Mouse (Mus musculus): Measurements from ENCODE around the gene Mapkapk2.

Mapkapk2 gene

DNA sequence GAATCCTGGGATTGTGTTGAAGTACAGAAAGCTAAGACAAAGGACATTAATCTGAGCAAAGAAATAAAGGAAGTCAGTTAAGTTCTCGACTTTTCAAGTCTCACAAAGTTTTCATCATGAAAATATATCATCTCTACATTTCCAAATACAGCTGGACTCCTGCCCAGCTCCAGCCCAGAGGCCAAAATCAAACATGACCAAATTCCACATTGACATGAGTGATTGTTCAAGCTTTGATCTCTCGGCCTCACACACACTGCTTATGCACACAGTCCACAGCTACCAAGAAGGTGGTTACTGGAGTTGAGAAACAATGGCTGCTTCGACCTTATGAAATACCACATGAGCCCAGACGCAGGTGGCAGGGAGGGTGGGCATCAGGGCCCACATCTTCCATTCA, 14.0 kb downstream of the Mapkapk2 start:
- no peak for DNase-seq (ENCODE audit: low read depth, low spot score)

DNA sequence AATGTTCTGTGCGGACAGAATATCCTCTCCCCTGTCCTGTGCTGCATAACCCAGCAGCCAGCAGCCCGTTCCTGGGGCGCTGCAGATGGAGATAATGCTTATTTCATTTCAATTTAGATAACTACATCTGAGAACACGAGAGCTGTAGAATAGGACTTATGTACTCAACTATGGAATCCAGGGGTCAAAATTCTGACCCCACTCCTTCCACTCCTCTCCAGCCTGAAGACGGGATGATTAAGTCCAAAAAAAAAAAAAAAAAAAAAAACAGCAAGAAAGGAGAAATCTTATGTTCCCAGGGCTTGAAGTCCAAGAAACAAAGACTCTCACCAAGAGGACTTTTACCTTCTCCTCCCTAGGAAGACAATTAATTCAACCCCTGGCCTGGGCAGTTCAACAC, 14.5 kb downstream of the Mapkapk2 start:
- DNase-seq (ENCODE audit: low read depth, low spot score), result no peak

DNA sequence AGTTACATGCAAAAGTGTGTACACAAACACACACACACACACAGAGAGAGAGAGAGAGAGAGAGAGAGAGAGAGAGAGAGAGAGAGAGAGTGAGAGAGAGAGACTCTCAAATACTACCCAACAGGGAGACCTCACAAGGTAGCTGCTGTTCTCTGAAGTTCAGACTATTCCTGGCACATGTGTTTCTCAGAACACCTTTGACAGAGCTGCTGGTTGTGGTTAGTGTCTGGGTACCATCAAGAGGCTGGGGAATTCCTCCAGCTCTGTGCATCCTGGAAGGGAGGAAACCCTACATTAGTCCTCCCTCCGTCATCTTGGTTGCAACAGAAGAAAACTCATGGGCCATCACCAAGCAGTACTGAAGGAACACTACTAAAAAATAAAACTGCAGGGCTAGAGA, 16.9 kb downstream of the Mapkapk2 start:
- no peak for DNase-seq (ENCODE audit: low read depth, low spot score)

DNA sequence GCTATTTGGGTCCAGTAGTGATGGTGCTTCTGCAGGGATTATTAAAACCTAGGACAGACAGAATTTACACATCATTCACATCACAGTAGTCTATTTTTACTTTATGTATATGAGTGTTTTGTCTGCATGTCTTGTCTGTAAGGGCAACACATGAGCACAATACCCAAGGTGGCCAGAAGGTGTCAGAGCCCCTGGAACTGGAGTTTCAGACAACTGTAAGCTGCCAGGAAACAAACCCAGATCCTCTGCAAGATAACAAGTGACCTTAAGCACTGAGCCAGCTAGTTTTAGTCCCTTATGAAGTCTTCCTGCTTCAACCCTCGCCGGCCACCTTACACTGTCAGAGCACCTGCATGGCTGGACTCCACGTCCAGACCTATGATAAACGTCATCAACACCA, 17.9 kb downstream of the Mapkapk2 start:
- no peak for DNase-seq (ENCODE audit: low read depth, low spot score)

DNA sequence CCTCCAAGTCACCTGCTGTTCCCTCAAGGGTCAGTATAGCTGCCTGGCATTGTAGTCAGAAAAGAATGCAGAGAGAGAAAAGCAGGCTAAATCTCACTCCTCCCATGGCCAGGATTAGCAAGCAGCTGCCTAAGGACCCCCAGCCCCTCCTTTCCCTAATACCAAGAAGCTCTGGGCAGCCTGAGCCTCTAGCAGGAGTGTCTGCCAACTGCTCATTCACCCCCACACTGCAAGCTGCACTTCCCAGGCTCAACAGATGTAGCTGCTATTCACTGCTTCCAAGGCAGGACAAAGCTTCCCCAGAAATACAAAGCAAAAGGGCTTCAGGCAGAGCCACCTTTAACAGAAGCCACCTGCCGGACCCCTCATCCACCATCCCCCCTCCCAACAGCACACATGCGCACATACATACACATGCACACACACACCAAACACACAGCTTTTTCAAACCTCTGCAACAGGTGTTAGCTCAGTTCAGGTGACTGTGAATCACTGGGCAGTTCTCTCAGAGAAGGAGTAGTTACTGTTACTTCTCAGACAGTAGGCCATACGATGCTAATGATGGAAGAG, 18.8 kb downstream of the Mapkapk2 start:
- DNase-seq (ENCODE audit: low read depth, low spot score), result no peak

DNA sequence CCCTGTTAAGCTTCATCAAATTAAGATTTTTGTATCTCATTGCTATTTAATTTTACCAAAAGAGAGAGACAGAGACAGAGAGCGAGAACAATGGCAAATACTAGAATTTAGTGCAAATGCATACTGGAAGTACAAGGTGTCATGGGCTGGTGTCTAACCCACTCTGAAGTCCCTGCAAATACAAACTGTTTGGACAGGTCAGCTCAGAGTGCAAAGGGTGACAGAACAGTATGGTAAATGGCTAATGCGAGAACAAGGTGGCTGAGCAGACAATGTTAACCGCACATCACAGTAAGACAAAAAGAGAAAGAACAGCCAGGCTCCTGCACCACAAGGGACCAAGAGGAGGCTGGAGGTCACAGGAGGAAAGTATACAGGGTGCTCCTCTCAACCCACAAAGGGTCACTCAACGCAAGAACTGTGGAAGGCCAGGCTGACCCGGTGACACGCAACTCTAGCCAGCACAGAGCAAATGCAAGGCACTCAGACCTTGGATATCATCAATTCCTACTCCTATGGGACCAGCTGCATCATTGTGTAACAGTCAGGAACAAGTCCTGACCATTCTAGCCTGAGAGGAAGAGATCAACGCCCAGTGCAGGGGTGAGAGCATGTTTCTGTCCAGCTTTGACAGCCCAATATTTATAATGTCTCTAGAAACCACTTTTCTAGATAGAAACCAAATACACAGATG, 22.4 kb downstream of the Mapkapk2 start:
- no peak for DNase-seq (ENCODE audit: low read depth, low spot score)

DNA sequence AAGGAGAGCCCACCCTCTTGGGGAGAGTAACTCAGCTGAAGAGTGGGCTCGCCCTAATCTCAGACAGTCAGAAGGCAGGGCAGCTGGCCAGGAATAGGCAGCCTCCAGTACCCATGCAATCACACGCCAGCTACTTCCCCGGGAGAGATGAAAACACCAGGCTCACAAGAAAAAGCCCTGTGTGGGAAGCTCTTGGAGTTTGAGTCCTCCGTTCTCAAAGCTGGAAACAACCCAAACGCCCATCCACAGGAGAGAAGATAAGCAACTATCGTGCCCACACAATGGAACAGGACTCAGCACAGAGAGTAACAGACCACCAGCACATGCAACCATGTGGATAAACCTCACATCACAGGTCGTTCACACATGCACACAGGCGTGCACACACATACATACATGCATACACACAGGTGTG, 23.1 kb downstream of the Mapkapk2 start:
- DNase-seq (ENCODE audit: low read depth, low spot score), result no peak

DNA sequence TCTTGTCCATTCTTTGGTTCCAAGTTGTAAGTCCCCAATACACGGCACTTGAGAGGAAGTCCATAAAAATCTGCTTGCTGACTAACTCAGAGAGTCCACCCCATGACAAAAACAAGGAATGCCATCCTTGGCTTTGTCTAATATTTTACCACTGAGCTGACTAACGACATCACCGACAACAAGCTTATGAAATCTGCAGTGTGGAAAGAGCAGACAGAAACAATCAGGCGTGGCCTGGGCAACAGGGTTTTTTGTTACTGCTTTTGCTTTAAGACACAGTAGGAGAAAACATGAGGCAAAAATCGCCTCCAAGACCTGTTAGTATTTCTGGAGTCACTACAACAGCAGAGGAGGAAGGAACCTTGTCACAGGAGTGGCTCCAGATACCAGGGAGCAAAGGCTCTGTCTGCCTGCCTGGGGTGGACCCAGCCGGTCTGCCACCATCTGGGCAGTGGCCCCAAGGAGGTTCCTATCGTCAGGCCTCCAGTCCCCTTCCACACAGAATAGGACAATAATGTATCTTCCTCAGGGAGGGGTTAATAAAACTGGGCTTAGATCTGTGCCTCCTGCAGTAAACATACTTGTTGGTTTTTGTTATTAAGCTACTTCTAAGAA, 25.1 kb downstream of the Mapkapk2 start:
- DNase-seq (ENCODE audit: low read depth, low spot score), result no peak

DNA sequence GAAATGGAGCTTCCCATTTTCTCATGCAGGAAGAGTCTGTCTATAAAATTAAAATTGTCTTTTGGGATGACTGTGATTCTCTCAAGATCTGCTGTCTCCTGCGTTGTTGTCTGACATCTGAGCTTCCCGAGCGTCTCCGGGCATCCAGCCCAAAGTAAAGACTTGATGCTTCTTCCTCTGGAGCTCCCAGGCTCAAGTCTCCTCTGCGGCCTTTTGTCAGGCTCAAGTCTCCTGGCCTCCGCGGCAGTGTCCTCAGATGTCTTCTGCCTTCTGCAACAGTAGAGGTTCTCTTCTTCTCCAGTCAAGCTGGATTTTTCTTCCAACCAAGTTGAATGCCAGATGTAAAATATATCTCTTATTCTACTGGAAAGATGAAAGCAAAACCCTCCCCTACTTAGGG, 28.6 kb downstream of the Mapkapk2 start:
- no peak for DNase-seq (ENCODE audit: low read depth, low spot score)

DNA sequence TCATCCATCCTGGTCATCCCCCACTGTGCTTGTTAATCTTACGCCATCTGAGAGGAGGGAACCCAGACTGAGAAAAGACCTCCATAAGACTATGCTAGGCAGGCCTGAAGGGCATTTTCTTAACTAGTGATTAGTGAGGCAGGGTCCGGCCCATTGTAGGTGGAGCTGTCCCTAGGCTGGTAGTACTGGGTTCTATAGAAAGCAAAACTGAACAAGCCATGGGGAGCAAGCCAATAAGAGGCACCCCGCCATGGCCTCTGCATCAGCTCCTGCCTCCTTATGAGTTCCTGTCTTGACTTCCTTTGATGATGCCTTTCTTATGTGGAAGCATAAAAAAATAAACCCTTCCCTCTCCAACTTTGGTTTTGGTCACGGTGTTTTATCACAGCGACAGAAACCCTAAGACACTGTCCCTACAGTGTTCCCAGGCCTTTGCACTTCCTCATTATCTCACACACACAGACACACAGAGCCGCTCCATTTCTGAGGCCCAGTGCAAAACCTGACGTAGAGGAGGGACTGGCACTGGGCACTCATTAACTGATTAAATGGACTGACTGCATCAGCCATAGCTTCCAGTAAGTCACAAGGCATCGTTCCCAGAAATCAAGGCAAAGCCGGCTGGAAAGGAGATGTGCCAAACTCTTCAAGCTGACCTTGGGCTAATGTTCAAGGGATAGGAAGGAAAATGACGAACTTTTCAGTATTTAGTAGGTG, 29.5 kb downstream of the Mapkapk2 start:
- no peak for DNase-seq (ENCODE audit: low read depth, low spot score)

DNA sequence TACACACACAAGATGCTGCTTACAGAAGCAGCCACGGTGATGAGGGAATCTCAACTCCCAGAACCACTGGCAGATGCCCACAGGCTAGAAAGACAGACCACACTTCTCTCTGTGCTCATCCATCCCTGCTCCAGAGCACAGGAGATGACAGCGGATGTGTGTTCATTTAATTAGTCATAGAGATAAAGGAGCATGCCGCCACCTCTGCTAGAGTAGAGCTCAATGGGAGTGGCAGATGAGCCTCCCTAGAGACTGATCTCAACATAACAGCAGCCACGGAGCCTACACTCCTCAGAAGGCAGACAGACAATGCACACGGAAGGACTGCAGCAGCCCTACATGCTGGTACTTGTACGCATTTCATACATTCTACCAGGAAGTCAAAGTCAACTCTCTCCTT, 33.4 kb downstream of the Mapkapk2 start:
- no peak for DNase-seq (ENCODE audit: low read depth, low spot score)

DNA sequence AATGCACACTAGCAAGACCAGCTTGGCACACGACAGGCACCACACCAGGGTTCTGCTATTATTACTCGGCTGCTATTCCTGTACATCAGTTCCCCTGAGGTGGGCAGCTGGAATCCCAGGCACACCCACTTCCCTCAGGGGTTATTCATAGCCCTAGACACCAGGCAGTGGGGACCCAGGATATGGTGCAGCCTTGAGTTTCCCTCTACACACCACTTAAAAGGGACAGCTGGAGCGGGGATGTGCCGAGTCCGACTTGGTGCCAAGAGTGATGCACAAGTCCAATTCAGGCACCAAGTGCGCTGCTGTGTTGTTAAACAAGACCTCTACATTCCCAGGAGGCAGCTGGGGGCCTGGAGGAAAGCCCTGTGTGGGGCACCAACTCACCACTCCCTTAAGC, 34.8 kb downstream of the Mapkapk2 start:
- DNase-seq (ENCODE audit: low read depth, low spot score), result no peak

DNA sequence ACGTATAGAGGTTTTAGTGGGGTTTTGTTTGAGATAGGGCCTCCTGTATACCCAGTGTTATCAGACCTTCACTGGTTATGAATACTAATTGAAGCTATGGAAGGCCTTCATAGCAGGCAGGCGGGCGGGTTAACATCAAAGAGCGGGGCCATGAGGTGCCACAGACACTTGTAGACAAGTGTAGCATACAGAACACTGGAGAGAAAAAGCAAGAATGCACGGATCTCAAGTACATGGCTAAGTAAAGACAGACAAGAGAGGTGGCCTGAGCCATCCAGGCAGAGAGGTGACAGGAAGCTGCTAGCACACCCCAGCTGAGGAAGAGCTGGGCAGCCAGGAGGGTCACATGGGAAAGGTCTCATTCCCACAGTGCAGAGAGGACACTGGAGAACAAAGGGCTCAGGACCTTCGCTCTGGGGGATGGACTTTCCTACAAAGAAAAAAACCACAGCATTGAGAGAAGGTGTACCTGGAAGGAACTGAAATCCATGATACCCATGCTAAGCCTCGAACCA, 35.8 kb downstream of the Mapkapk2 start:
- no peak for DNase-seq (ENCODE audit: low read depth, low spot score)

DNA sequence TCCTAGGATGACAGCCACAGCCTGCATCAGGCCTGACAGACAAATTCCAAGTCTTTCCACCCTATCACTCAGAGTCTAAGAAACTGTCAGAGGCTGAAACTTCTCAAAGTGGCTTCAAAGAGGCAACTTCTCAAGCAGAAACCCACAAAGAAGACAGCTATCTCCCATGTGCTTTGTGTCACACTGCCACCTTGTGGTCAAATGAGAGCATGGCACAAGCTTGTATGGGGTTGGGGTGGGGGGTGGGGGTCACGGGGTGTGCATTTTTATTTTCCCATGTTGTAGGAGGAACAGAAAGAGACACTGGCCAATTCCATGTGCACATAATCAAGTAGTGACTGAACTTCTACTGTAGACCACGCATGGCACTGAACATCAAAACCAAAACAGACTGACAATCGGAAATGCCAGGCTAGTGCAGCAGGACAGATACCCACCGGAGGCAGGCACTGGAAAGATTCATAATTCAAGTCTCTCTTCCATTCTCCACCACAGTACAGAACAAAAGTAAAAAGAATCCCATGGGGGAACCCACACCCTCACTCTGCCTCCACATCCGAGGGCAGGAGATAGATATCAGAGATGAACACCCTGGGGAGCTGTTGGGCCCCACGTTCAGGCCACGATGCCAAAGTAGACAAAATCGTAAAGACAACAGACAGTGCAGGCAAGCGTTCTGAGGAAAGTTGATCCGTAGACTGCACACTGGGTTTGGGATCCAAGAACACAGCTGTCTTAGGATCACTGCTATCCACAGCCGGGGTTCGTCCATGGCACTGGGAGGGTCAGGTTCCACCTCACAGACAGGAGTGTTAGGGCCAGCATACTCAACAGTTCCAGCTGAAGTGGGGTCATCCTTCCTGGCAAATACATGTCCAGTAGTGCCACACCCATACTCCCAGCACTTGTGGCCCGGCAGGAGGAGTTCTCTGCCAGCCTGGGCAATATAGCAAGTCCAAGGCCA, 37.1 kb downstream of the Mapkapk2 start:
- no peak for DNase-seq (ENCODE audit: low read depth, low spot score)

DNA sequence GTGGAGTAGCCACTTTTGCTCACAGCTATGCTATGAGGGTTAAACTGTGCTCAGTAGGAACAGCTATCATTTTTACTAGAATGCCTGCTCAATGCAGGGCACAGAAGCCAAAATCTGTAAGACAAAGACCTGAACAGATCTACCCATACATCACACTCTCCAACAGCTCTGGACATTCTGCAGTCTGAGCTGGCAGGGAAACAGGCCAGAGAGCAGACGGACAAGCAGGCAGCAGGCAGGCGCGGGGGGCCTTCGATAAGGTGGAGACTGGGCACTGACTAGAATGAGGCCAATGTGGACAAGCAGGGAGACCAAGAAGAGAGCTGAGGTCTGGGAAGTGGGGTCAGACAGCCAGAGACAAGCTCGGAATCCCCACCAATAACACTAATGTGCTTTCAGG, 37.8 kb downstream of the Mapkapk2 start:
- no peak for DNase-seq (ENCODE audit: low read depth, low spot score)

DNA sequence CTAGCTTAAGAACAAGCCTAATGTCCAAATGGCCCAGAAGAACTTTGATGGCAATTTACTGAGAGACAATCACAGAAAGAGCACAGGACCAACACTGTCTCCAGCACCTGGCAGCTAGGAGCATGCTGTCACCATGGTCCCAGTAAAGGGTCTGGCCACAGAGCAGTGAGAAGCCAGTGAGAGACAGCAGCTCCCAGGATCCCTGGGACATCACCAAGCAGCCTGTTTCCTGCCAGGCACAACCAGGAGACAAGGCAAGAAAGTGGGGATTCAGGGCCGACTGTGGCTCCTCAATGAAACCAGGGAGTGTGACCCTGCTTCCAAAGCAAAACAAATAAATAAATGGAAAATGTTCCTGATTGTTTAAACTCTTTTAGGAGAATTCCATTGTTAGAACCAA, 38.2 kb downstream of the Mapkapk2 start:
- DNase-seq (ENCODE audit: low read depth, low spot score), result no peak

DNA sequence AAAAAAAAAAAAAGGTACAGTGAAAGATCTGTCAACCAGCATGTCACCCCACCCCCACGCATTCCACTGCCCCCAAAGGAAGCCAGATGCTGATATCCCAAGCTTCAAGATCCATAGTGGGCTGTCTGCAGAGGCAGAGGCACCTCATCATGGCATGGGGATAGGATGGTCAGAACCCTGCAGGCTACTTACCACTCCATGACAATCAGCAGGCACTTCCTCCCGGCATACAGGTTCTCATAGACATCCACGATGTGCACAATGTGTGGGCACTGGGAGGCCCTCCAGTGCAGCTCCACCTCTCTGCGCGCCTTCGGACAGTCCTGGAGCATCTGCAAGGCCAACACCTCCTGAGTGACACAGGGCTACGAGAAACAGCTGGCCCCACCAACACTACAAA, 39.2 kb downstream of the Mapkapk2 start:
- no peak for DNase-seq (ENCODE audit: low read depth, low spot score)

DNA sequence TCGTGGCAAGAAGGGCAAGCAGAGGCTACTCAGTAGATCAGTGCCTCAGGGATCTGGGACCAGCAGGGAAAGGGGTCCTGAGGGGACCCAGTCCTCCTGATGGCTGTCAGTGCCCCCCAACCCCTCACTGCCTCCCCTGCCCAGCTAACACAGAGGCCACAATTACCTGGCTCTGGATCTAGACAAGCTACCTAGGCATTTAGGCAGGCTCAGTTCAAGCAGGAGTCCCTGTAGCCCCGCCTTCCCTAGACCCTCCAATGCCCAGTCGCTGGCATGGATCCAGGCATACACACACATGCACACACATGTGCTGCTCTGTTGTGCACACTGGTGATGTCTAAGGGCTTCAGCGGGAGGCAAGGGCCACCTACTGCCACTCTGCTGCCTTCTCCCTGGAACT, 43.4 kb downstream of the Mapkapk2 start:
- no peak for DNase-seq (ENCODE audit: low read depth, low spot score)

DNA sequence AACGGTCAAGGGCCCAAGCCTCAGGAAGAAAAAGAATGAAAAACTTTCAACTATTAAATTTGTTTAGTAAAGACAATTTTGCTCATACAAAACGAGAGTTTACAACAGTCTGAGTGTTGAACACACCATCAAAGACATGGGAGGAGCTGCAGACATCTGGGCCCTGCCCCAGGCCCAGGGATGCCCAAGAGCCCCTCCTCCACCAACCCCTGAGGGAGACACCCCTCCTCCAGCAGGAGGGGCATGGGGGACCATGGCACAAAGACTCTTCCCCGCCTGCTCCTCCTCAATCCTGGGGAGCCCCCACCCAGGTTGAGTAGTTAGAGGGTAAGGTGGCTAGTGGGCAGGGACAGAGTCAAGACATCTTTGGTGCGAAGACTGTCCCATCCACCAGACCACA, 44.0 kb downstream of the Mapkapk2 start:
- no peak for DNase-seq (ENCODE audit: low read depth, low spot score)

DNA sequence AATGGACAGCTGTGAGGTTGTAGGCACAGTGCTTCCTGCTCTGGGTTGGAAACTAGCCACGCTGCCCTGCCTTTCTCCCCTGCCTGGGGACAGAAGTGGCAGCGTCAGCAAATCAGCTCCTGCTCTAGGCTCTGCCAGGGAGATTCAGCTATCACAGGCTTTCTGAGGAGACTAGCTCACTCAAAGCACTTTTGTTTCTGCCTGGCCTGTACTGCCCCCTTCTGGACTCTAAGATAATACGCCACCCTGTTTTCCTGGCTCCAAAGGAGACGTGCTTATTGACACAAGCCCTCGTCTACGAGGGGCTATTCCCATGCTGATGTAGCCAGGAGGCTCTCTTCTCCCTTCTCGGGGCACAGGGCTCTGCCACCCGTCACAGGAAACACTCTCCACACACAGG, 44.4 kb downstream of the Mapkapk2 start:
- DNase-seq (ENCODE audit: low read depth, low spot score), result peak; percentile 53

DNA sequence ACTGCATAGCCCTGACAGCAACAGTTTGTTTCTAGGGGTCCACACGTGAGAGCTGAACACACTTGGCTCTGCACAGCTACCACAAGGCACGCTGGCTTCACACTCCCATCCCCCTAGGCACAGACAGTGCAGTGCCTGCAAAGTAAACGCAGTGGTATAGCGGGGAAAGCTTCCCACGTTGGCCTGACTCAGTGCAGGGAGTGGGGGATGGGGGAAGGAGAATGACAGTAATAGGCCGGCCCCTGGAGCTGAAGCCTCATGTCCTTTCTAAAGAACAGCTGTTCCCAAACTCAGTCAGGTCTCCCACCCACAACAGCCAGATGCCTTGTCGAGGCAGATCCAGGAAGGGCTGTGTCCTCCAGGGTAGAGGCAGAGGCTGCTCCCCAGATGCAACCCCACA, 46.6 kb downstream of the Mapkapk2 start:
- DNase-seq (ENCODE audit: low read depth, low spot score), result no peak

Data from WW6 (cell line).